Mouse (Mus musculus) heart, adult 2 months (tissue): ENCODE results near the gene Lama5.

Experiments used
- EP300 ChIP-seq: fragments of 200-500 bp; IDR thresholded peaks from 2 replicates; pipeline ENCODE4 v1.6.1; 2011; ENCODE audit warnings: low read depth, low read length, control low read depth; ENCODE audit not compliant: insufficient read depth
- POLR2A ChIP-seq: fragments of 200-500 bp; IDR thresholded peaks from 2 replicates; pipeline ENCODE4 v1.6.1; 2011; ENCODE audit warnings: mild to moderate bottlenecking, low read depth, low read length, control low read depth; ENCODE audit not compliant: insufficient read depth

- TF ChIP-seq POLR2A: no peak
- TF ChIP-seq EP300: no peak
Observed at GRCm38 (mm10) chr2:180158627-180159026, 67.0 kb downstream of the Lama5 start.
